Mouse (Mus musculus): ENCODE results near the gene Zbtb25.

DNA sequence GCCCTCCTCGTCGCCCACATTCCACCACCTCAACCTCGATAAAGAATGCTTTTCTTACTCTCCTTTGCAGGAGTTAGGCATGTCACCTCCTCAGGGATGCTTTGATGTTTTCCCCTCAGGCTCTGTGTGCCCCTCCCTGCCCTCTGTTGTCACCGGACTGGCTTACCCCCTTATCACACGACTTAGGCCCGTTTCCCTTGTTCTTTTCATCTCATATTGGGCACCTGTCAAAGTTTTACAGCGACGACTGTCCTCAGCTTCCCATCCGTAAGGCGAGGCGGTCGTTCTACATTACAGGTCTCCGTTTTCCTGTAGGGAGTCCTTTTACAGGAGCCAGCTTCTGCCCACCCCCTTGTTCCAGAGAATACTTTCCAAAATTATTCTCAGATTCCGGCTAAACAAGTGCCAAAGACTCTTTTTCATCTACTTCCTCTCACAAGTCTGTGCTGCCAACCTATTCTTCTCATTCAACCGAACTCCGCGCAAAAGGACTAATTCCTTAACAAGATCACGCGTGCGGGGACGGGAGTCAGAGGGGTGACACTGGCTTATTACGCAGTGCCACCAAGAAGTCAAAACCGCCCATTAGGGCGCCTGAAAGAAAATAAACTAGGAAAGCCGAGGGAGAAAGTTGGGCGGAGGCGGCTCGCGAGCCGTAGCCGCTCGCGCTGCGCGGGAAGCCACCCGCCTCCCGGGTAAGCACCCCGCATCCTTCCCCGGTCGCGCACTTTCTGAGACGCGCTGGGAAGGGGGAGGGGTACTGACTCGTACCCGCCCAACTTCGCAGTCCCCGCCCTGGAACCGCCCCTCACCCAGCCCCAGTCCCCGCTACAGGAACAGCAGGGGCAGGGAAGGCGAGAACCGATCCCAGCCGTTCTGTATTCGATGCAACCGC lies 33.8 kb upstream of the Zbtb25 start:
- no peak for TF ChIP-seq CTCF (IDR thresholded peaks at IDR 0.05; ENCODE audit: borderline replicate concordance, control insufficient read depth, extremely low read depth, insufficient read depth, low read length, poor library complexity)
- no peak for TF ChIP-seq POLR2A (IDR thresholded peaks at IDR 0.05; ENCODE audit: control insufficient read depth, extremely low read depth, insufficient read depth, low read length, poor library complexity)
